Mouse (Mus musculus): ENCODE measurements at regions not wholly inside any gene's neighbourhood (a gene's known extent, or its start where the extent isn't known, plus 50 kb on each side); places are given as distances from the start of the nearest gene placed in this dataset.

DNA sequence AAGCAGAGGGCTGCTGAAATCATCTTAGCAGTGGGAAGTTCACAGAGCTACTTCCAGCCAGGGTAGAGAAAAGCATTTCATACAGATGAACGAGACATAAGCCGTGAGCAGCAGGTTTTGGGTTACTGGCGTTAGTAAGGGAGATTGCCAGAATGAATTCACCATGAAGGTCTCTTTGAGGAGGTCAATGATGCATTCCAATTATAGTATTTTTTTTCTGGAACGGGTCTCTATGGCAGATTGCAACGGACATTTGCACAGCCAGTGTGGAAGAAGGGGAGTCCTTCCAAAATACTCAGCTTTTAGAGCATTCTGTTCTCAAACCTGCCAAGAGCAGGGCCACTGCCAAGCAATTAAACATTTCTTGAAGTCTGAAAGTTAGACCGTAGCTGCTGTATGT, 201.4 kb upstream of the Luzp2 start:
- WGBS = 59% methylated on average over 6 of the region's 6 CpGs
- H3K4me2 ChIP-seq (ENCODE audit: low read depth, low read length) = no peak overlapping the region
- H3K27ac ChIP-seq (replicated peaks; ENCODE audit: low read depth, low read length) = no peak overlapping the region
- no peaks in the 10 kb centered on the region for H3K9me3 ChIP-seq (ENCODE audit: control insufficient read depth, low read length)
- no peaks in the 10 kb centered on the region for H3K4me1 ChIP-seq (ENCODE audit: control insufficient read depth, insufficient read depth, low read length)
- peak; percentile 45 for DNase-seq (ENCODE audit: low spot score)
- H3K9ac ChIP-seq (ENCODE audit: low read depth, low read length) = no peak overlapping the region
- ATAC-seq (ENCODE audit: low read depth) = no peak
- no peaks in the 10 kb centered on the region for H3K27me3 ChIP-seq (replicated peaks; ENCODE audit: control insufficient read depth, insufficient read depth, low read length)
- no peaks in the 10 kb centered on the region for H3K36me3 ChIP-seq (ENCODE audit: control insufficient read depth, insufficient read depth, low read length)
- H3K4me3 ChIP-seq (ENCODE audit: low read depth, low read length) = no peak overlapping the region

DNA sequence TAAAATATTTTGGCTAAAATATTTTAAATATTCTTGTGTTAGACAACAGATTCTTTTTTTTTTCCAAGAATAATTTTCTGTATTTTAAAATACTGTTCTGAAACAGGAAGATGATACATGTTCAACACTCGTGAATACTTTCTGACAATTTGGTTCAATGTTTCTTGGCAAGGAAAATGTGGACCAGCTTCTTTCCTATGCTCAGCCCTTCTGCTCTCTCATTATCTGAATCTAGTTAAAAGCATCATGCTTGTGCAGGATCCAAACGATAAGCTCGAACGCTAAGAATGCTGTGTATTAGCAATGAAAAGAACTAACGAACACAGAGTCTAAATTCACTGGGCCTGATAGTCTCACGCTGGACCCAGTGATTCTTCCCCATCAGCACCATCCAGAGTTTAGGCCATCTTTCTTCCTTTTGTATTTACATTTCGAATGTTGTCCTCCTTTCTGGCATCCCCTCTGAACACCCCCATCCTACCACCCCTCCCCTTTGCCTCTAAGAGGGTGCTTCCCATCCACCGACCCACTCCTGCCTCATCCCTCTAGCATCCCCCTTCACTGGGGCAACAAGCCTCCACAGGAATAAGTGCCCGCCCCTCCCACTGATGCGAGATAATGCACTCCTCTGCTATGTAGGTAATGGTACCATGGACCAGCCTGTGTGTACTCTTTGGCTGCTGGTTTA, 200.8 kb upstream of the Luzp2 start:
- Histone ChIP-seq H3K9ac (ENCODE audit: low read depth, low read length) (no peak overlapping the region), H3K4me2 (ENCODE audit: low read depth, low read length) (no peak overlapping the region), H3K36me3 (ENCODE audit: control insufficient read depth, insufficient read depth, low read length) (no peaks in the 10 kb centered on the region), H3K4me3 (ENCODE audit: low read depth, low read length) (no peak overlapping the region), H3K9me3 (ENCODE audit: control insufficient read depth, low read length) (no peaks in the 10 kb centered on the region), H3K27me3 (replicated peaks; ENCODE audit: control insufficient read depth, insufficient read depth, low read length) (no peaks in the 10 kb centered on the region), H3K4me1 (ENCODE audit: control insufficient read depth, insufficient read depth, low read length) (no peaks in the 10 kb centered on the region), H3K27ac (replicated peaks; ENCODE audit: low read depth, low read length) (no peak overlapping the region)
- WGBS = 87% methylated on average over 10 of the region's 10 CpGs
- DNase-seq (ENCODE audit: low spot score) = no peak
- no peak for ATAC-seq (ENCODE audit: low read depth)

DNA sequence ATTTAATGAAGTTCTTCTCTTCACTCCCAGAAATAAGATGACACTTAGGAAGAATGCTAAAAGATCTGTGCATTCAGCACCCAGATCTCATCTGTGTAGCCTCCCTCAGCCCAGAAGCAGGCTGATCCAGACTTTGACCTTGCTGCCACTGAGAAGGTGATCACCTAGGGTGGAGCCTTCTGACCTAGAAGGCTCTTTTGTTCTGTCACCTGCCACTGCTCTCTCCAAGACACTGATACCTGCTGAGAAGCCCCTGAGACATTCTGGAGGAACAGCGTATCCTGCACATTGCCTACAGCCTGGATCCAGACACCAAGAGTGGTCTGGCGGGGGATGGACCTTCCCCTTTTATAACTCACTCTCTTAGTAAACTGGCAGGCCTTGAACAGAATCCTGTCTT, 190.0 kb upstream of the Luzp2 start:
- Histone ChIP-seq H3K9me3 (ENCODE audit: control insufficient read depth, low read length) (no peaks in the 10 kb centered on the region), H3K36me3 (ENCODE audit: control insufficient read depth, insufficient read depth, low read length) (no peaks in the 10 kb centered on the region), H3K27ac (replicated peaks; ENCODE audit: low read depth, low read length) (no peak overlapping the region), H3K9ac (ENCODE audit: low read depth, low read length) (no peak overlapping the region), H3K4me1 (ENCODE audit: control insufficient read depth, insufficient read depth, low read length) (no peaks in the 10 kb centered on the region), H3K4me2 (ENCODE audit: low read depth, low read length) (no peak overlapping the region), H3K4me3 (ENCODE audit: low read depth, low read length) (no peak overlapping the region), H3K27me3 (replicated peaks; ENCODE audit: control insufficient read depth, insufficient read depth, low read length) (no peaks in the 10 kb centered on the region)
- DNase-seq (ENCODE audit: low spot score) (no peak), ATAC-seq (ENCODE audit: low read depth) (no peak)
- WGBS = 89% methylated on average over 2 of the region's 2 CpGs

DNA sequence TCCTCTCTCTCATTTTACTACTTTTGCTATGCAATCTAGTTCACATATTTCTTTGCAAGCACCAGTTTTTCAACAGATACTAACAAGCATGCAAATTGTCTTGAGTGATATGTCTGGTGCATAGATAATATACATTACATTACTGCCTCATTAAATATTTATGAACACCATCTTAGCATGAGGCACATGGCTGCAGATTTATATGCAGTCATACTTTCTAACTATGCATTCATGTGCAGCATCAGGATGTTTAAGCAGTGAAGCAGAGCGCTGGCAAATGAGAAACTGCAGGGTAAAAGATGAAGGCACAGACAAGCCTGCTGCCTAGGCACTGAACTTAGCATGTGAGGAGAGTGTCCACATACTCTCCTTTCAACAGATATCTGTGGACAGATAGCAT, 186.3 kb upstream of the Luzp2 start:
- Histone ChIP-seq H3K36me3 (ENCODE audit: control insufficient read depth, insufficient read depth, low read length) (no peaks in the 10 kb centered on the region), H3K4me2 (ENCODE audit: low read depth, low read length) (no peak overlapping the region), H3K4me3 (ENCODE audit: low read depth, low read length) (no peak overlapping the region), H3K4me1 (ENCODE audit: control insufficient read depth, insufficient read depth, low read length) (no peaks in the 10 kb centered on the region), H3K27me3 (replicated peaks; ENCODE audit: control insufficient read depth, insufficient read depth, low read length) (no peaks in the 10 kb centered on the region), H3K9ac (ENCODE audit: low read depth, low read length) (no peak overlapping the region), H3K9me3 (ENCODE audit: control insufficient read depth, low read length) (no peaks in the 10 kb centered on the region), H3K27ac (replicated peaks; ENCODE audit: low read depth, low read length) (no peak overlapping the region)
- ATAC-seq (ENCODE audit: low read depth) (no peak), DNase-seq (ENCODE audit: low spot score) (no peak)
- WGBS = 88% methylated on average over 1 of the region's 1 CpGs
